Mouse (Mus musculus) spleen, adult 18-20 months (tissue): ENCODE measurements around the gene Plod2.

Experiments used
- DNase-seq, 2 experiments: peaks; one replicate each; pipeline ENCODE4 v3.0.0; 2022; ENCODE audit warnings: mixed read lengths in 2 of 2

Gene Plod2

GRCm38 (mm10) chr9:92555006-92555958 lies 13.3 kb downstream of the Plod2 start:
- DNase-seq: no peak

- no peak for DNase-seq
Observed at GRCm38 (mm10) chr9:92559750-92560149, 17.7 kb downstream of the Plod2 start.

- DNase-seq: no peak
Observed at GRCm38 (mm10) chr9:92560840-92561547, 19.0 kb downstream of the Plod2 start.

GRCm38 (mm10) chr9:92562416-92562815 lies 20.4 kb downstream of the Plod2 start:
- DNase-seq: no peak

- no peak for DNase-seq
Observed at GRCm38 (mm10) chr9:92563306-92563705, 21.3 kb downstream of the Plod2 start.

GRCm38 (mm10) chr9:92564391-92564790 lies 22.4 kb downstream of the Plod2 start:
- DNase-seq: no peak

- DNase-seq: no peak
Observed at GRCm38 (mm10) chr9:92566234-92566633, 24.2 kb downstream of the Plod2 start.

GRCm38 (mm10) chr9:92567474-92567873 lies 25.5 kb downstream of the Plod2 start:
- DNase-seq: no peak

GRCm38 (mm10) chr9:92568798-92569197 lies 26.8 kb downstream of the Plod2 start:
- no peak for DNase-seq

- no peak for DNase-seq
Observed at GRCm38 (mm10) chr9:92572376-92573108, 30.5 kb downstream of the Plod2 start.

- DNase-seq: no peak
Observed at GRCm38 (mm10) chr9:92583876-92584275, 41.9 kb downstream of the Plod2 start.

- no peak for DNase-seq
Observed at GRCm38 (mm10) chr9:92586025-92586424, 44.0 kb downstream of the Plod2 start.

GRCm38 (mm10) chr9:92587391-92587790 lies 45.4 kb downstream of the Plod2 start:
- no peak for DNase-seq

- no peak for DNase-seq
Observed at GRCm38 (mm10) chr9:92588226-92588625, 46.2 kb downstream of the Plod2 start.

- DNase-seq: no peak
Observed at GRCm38 (mm10) chr9:92589021-92589420, 47.0 kb downstream of the Plod2 start.

- DNase-seq: no peak
Observed at GRCm38 (mm10) chr9:92591482-92591881, 49.5 kb downstream of the Plod2 start.

- no peak for DNase-seq
Observed at GRCm38 (mm10) chr9:92592757-92593156, 50.7 kb downstream of the Plod2 start.

- no peak for DNase-seq
Observed at GRCm38 (mm10) chr9:92594491-92594890, 52.5 kb downstream of the Plod2 start.

- DNase-seq: no peak
Observed at GRCm38 (mm10) chr9:92595296-92595695, 53.3 kb downstream of the Plod2 start.

- DNase-seq: no peak
Observed at GRCm38 (mm10) chr9:92596916-92597547, 55.0 kb downstream of the Plod2 start.

GRCm38 (mm10) chr9:92597776-92598175 lies 55.8 kb downstream of the Plod2 start:
- DNase-seq: no peak

GRCm38 (mm10) chr9:92599940-92600538 lies 58.0 kb downstream of the Plod2 start:
- no peak for DNase-seq
